Mouse (Mus musculus): ENCODE data around the gene Ccdc146. TPM values are rescaled to one million over a fixed set of nuclear protein-coding genes. Genes with fewer than 3 reads are reported as not detected.
A peak's percentile ranks its signal among the peaks of the same experiment; 100 is the strongest.

Gene Ccdc146
- polyA plus RNA-seq, 1 experiment: 0.71 TPM

GRCm38 (mm10) chr5:21418613-21419012 lies 5.9 kb downstream of the Ccdc146 start:
- DNase-seq (ENCODE audit: low read depth): no peak
- TF ChIP-seq POLR2A (IDR thresholded peaks at IDR 0.05; ENCODE audit: borderline replicate concordance, extremely low read depth, insufficient read depth, insufficient read length, poor library complexity, severe bottlenecking): no peak
- no peak for TF ChIP-seq CTCF (IDR thresholded peaks at IDR 0.05; ENCODE audit: borderline replicate concordance, extremely low read depth, insufficient read depth, insufficient read length)

- no peak for TF ChIP-seq POLR2A (IDR thresholded peaks at IDR 0.05; ENCODE audit: borderline replicate concordance, extremely low read depth, insufficient read depth, insufficient read length, poor library complexity, severe bottlenecking)
- no peak for TF ChIP-seq CTCF (IDR thresholded peaks at IDR 0.05; ENCODE audit: borderline replicate concordance, extremely low read depth, insufficient read depth, insufficient read length)
- no peak for DNase-seq (ENCODE audit: low read depth)
These were observed 10.2 kb downstream of the Ccdc146 start for GRCm38 (mm10) chr5:21414116-21414820.

GRCm38 (mm10) chr5:21413322-21413721 lies 11.2 kb downstream of the Ccdc146 start:
- no peak for DNase-seq (ENCODE audit: low read depth)
- no peak for TF ChIP-seq CTCF (IDR thresholded peaks at IDR 0.05; ENCODE audit: borderline replicate concordance, extremely low read depth, insufficient read depth, insufficient read length)
- TF ChIP-seq POLR2A (IDR thresholded peaks at IDR 0.05; ENCODE audit: borderline replicate concordance, extremely low read depth, insufficient read depth, insufficient read length, poor library complexity, severe bottlenecking): no peak

- TF ChIP-seq CTCF (IDR thresholded peaks at IDR 0.05; ENCODE audit: borderline replicate concordance, extremely low read depth, insufficient read depth, insufficient read length): no peak
- TF ChIP-seq POLR2A (IDR thresholded peaks at IDR 0.05; ENCODE audit: borderline replicate concordance, extremely low read depth, insufficient read depth, insufficient read length, poor library complexity, severe bottlenecking): no peak
- DNase-seq (ENCODE audit: low read depth): no peak
These were observed 12.4 kb downstream of the Ccdc146 start for GRCm38 (mm10) chr5:21412056-21412455.

- TF ChIP-seq CTCF (IDR thresholded peaks at IDR 0.05; ENCODE audit: borderline replicate concordance, extremely low read depth, insufficient read depth, insufficient read length) (no peak), POLR2A (IDR thresholded peaks at IDR 0.05; ENCODE audit: borderline replicate concordance, extremely low read depth, insufficient read depth, insufficient read length, poor library complexity, severe bottlenecking) (no peak)
- no peak for DNase-seq (ENCODE audit: low read depth)
These were observed 13.2 kb downstream of the Ccdc146 start for GRCm38 (mm10) chr5:21411261-21411666.

GRCm38 (mm10) chr5:21395205-21395840 lies 29.2 kb downstream of the Ccdc146 start:
- TF ChIP-seq POLR2A (IDR thresholded peaks at IDR 0.05; ENCODE audit: borderline replicate concordance, extremely low read depth, insufficient read depth, insufficient read length, poor library complexity, severe bottlenecking): no peak
- no peak for TF ChIP-seq CTCF (IDR thresholded peaks at IDR 0.05; ENCODE audit: borderline replicate concordance, extremely low read depth, insufficient read depth, insufficient read length)
- peak; percentile 45 for DNase-seq (ENCODE audit: low read depth)

- DNase-seq (ENCODE audit: low read depth): no peak
- TF ChIP-seq CTCF (IDR thresholded peaks at IDR 0.05; ENCODE audit: borderline replicate concordance, extremely low read depth, insufficient read depth, insufficient read length) (no peak), POLR2A (IDR thresholded peaks at IDR 0.05; ENCODE audit: borderline replicate concordance, extremely low read depth, insufficient read depth, insufficient read length, poor library complexity, severe bottlenecking) (no peak)
These were observed 29.9 kb downstream of the Ccdc146 start for GRCm38 (mm10) chr5:21394562-21394961.

- TF ChIP-seq POLR2A (IDR thresholded peaks at IDR 0.05; ENCODE audit: borderline replicate concordance, extremely low read depth, insufficient read depth, insufficient read length, poor library complexity, severe bottlenecking): no peak
- no peak for TF ChIP-seq CTCF (IDR thresholded peaks at IDR 0.05; ENCODE audit: borderline replicate concordance, extremely low read depth, insufficient read depth, insufficient read length)
- no peak for DNase-seq (ENCODE audit: low read depth)
These were observed 32.7 kb downstream of the Ccdc146 start for GRCm38 (mm10) chr5:21391616-21392384.

- TF ChIP-seq CTCF (IDR thresholded peaks at IDR 0.05; ENCODE audit: borderline replicate concordance, extremely low read depth, insufficient read depth, insufficient read length) (no peak), POLR2A (IDR thresholded peaks at IDR 0.05; ENCODE audit: borderline replicate concordance, extremely low read depth, insufficient read depth, insufficient read length, poor library complexity, severe bottlenecking) (no peak)
- no peak for DNase-seq (ENCODE audit: low read depth)
These were observed 35.6 kb downstream of the Ccdc146 start for GRCm38 (mm10) chr5:21388855-21389254.

GRCm38 (mm10) chr5:21387340-21387739 lies 37.1 kb downstream of the Ccdc146 start:
- no peak for DNase-seq (ENCODE audit: low read depth)
- TF ChIP-seq POLR2A (IDR thresholded peaks at IDR 0.05; ENCODE audit: borderline replicate concordance, extremely low read depth, insufficient read depth, insufficient read length, poor library complexity, severe bottlenecking) (no peak), CTCF (IDR thresholded peaks at IDR 0.05; ENCODE audit: borderline replicate concordance, extremely low read depth, insufficient read depth, insufficient read length) (no peak)

GRCm38 (mm10) chr5:21386432-21386831 lies 38.0 kb downstream of the Ccdc146 start:
- no peak for TF ChIP-seq CTCF (IDR thresholded peaks at IDR 0.05; ENCODE audit: borderline replicate concordance, extremely low read depth, insufficient read depth, insufficient read length)
- TF ChIP-seq POLR2A (IDR thresholded peaks at IDR 0.05; ENCODE audit: borderline replicate concordance, extremely low read depth, insufficient read depth, insufficient read length, poor library complexity, severe bottlenecking): no peak
- DNase-seq (ENCODE audit: low read depth): no peak

All from brain, embryonic 14.5 days (tissue).